Mouse (Mus musculus) heart, adult 2 months (tissue): Measurements from ENCODE around the gene Foxj2.
A peak's percentile ranks its signal among the peaks of the same experiment; 100 is the strongest.

ENCODE experiments used
- CTCF ChIP-seq: fragments of 200-600 bp; IDR thresholded peaks from 2 replicates; pipeline ENCODE4 v1.8.1; 2022; ENCODE audit warnings: antibody characterized with exemption, mild to moderate bottlenecking, moderate library complexity
- EP300 ChIP-seq: fragments of 200-500 bp; IDR thresholded peaks from 2 replicates; pipeline ENCODE4 v1.6.1; 2011; ENCODE audit warnings: low read depth, low read length, control low read depth; ENCODE audit not compliant: insufficient read depth
- POLR2A ChIP-seq: fragments of 200-500 bp; IDR thresholded peaks from 2 replicates; pipeline ENCODE4 v1.6.1; 2011; ENCODE audit warnings: mild to moderate bottlenecking, low read depth, low read length, control low read depth; ENCODE audit not compliant: insufficient read depth

DNA sequence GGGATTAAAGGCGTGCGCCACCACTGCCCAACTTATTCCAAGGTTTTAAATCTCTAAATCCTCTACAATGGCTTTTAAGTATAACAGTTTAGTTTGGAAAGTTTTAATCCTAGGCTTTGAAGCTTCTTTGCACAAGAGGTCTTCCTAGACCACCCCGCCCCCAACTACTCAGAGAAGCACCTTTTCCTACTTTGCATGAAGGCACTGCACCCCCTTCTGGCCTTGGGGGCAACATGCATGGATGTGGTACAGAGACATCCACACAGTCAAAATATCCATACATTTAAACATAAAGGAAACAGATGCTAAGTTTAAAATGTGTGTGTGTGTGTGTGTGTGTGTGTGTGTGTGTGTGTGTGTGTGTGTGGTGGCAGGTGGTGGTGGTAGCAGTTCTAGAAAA lies 34.8 kb upstream of the Foxj2 start:
- TF ChIP-seq CTCF (peak; percentile 36), POLR2A (no peak), EP300 (no peak)
